25 mouse cellular contexts compared by ENCODE assay signal in the genomic region with DNA sequence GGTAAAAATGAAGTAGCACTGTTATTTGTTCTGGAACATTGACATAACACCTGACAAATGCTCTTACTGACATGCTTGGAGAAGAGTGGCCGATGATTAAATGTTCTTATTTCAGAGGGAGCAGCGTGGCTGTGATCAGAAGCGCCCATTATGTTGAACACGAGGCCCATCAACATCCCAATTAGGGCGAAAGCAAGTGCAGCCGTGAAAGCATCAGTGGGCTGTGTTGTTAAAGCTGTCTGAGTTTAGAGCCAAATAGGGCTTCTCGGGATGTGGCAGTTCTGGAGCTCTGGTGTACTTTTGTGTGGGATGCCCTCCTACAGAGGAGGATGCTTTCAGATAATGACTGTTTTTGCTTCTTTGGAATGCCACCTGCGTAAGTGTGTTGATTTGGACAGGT.
DNase-seq lines count a peak whose midpoint lies in the region; ATAC-seq and TF ChIP-seq lines count a peak whose summit lies in the region.
"Had no signal": no experiment of that assay in that cellular context is flagged by ENCODE, and none has a peak within 500 bp of the region (broad histone marks: within the 10 kb centered on the region; RNA-seq: fewer than 3 reads in every experiment).

No protein-coding gene starts in this region.

- H3K4me3 ChIP-seq in gastrocnemius, adult 2 months = no peak overlapping the region
- H3K4me3 ChIP-seq in liver, embryonic 12.5 days = no peak overlapping the region
- H3K4me3 ChIP-seq: embryonic facial prominence, embryonic 10.5 days; hindbrain, embryonic 10.5 days; layer of hippocampus, adult 2 months; limb, embryonic 15.5 days; neural tube, embryonic 13.5 days; stomach, embryonic 15.5 days had no signal

- peak overlapping the region; percentile 20; the same call in 1 of the 2 replicates for H3K27ac ChIP-seq in gastrocnemius, adult 2 months
- H3K27ac ChIP-seq in liver, embryonic 12.5 days = no peak overlapping the region
- H3K27ac ChIP-seq: embryonic facial prominence, embryonic 10.5 days; hindbrain, embryonic 10.5 days; hindbrain, postnatal 0 days; layer of hippocampus, adult 2 months; limb, embryonic 15.5 days; neural tube, embryonic 13.5 days; stomach, embryonic 15.5 days had no signal

- 71% methylated on average over 8 of the region's 8 CpGs for WGBS in liver, embryonic 12.5 days (ENCODE audit: insufficient replicate concordance)

- H3K4me2 ChIP-seq in liver, embryonic 12.5 days = no peak overlapping the region
- H3K4me2 ChIP-seq: limb, embryonic 15.5 days; midbrain, embryonic 11.5 days; neural tube, embryonic 13.5 days; stomach, embryonic 15.5 days had no signal

- no peak overlapping the region for H3K9ac ChIP-seq in liver, embryonic 12.5 days
- H3K9ac ChIP-seq: limb, embryonic 15.5 days; neural tube, embryonic 13.5 days; stomach, embryonic 15.5 days had no signal

- ATAC-seq in monocyte, adult 5-6 weeks (replicated peaks; ENCODE audit: insufficient number of reproducible peaks, low FRiP score, low TSS enrichment, poor library complexity, severe bottlenecking) = no peak
- no peak for ATAC-seq in liver, embryonic 12.5 days
- ATAC-seq: hindbrain, postnatal 0 days; lung, postnatal 0 days had no signal

- no peak for TF ChIP-seq CTCF in gastrocnemius, adult 2 months (IDR thresholded peaks at IDR 0.05)

- intact Hi-C loops in gastrocnemius, adult 2 months (cut with DNase I) = no loop called here
- intact Hi-C loops in gastrocnemius, postnatal 14 days (cut with DNase I; ENCODE audit: low total_unique reads) = no loop called here

- H3K9me3 ChIP-seq in liver, embryonic 12.5 days (replicated peaks) = no peaks in the 10 kb centered on the region
- H3K9me3 ChIP-seq: embryonic facial prominence, embryonic 10.5 days; G1E; hindbrain, embryonic 10.5 days; limb, embryonic 15.5 days; neural tube, embryonic 13.5 days; stomach, embryonic 15.5 days had no signal

- no peaks in the 10 kb centered on the region for H3K36me3 ChIP-seq in liver, embryonic 12.5 days
- H3K36me3 ChIP-seq: embryonic facial prominence, embryonic 10.5 days; G1E; hindbrain, embryonic 10.5 days; limb, embryonic 15.5 days; neural tube, embryonic 13.5 days; stomach, embryonic 15.5 days had no signal

- H3K27me3 ChIP-seq in liver, embryonic 12.5 days (replicated peaks) = no peaks in the 10 kb centered on the region
- H3K27me3 ChIP-seq: limb, embryonic 15.5 days; neural tube, embryonic 13.5 days; stomach, embryonic 15.5 days had no signal

- DNase-seq in gastrocnemius, adult 2 months = no peak
- DNase-seq in gastrocnemius, postnatal 14 days = no peak
- DNase-seq in right cerebral cortex, adult 2 months (ENCODE audit: low spot score in 2 of 2) = peak; percentile 23 to 46
- no peak for DNase-seq in right cerebral cortex, postnatal 4 days
- peak; percentile 6 to 7 for DNase-seq in layer of hippocampus, postnatal 14 days (ENCODE audit: low spot score in 2 of 2)
- DNase-seq in kidney, adult 11 months = no peak
- DNase-seq: adrenal gland, postnatal 14 days; cerebellum, adult 18-20 months; cerebellum, postnatal 25 days; gastrocnemius, postnatal 25 days; kidney, adult 18-20 months; kidney, postnatal 10 days; thymus, adult 2 months had no signal

- H3K4me1 ChIP-seq in liver, embryonic 12.5 days = no peaks in the 10 kb centered on the region
- H3K4me1 ChIP-seq: hindbrain, embryonic 10.5 days; neural tube, embryonic 13.5 days; stomach, embryonic 15.5 days had no signal

Comparison
In these comparisons a context has a peak if more than half of its experiments do, and no peak if none do; other contexts are left out.
1. DNase-seq: peak in right cerebral cortex, adult 2 months (2 of 2) and layer of hippocampus, postnatal 14 days (2 of 2); none in gastrocnemius, adult 2 months (single experiment), gastrocnemius, postnatal 14 days (single experiment), right cerebral cortex, postnatal 4 days (single experiment) and kidney, adult 11 months (single experiment).